Mouse (Mus musculus) neural tube, embryonic 11.5 days (tissue): ENCODE measurements around the gene Vmn1r181. TPM values are rescaled to one million over a fixed set of nuclear protein-coding genes. Genes with fewer than 3 reads are reported as not detected.
"Not testable (repeated sequence)": the region's sequence is repeated elsewhere in the genome, so short reads cannot be mapped to it uniquely, and the experiment has no call there.

Experiments
- ATAC-seq: fragments of 200-750 bp; cut with Nextera tagmentation; 2 replicates; pipeline ENCODE4 v1.8.0; 2017; ENCODE audit warnings: moderate number of reproducible peaks, mild to moderate bottlenecking, moderate TSS enrichment, moderate library complexity; ENCODE audit not compliant: insufficient read depth, low FRiP score, low TSS enrichment
- DNase-seq: peaks from one replicate; pipeline ENCODE4 v3.0.0-alpha.2; 2015; ENCODE audit warnings: low spot score
- H3K27ac ChIP-seq: fragments of 300-500 bp; sonication (generic); 2 replicates; pipeline ENCODE4 v1.5.1; 2014; ENCODE audit warnings: low read depth, mild to moderate bottlenecking, low read length
- H3K27me3 ChIP-seq: fragments of 300-500 bp; sonication (generic); 2 replicates; pipeline ENCODE4 v1.6.1; 2014; ENCODE audit warnings: mild to moderate bottlenecking, low read length, mixed read lengths; ENCODE audit not compliant: control insufficient read depth, insufficient read depth
- H3K36me3 ChIP-seq: fragments of 300-500 bp; sonication (generic); 2 replicates; pipeline ENCODE4 v1.6.1; 2014; ENCODE audit warnings: mild to moderate bottlenecking, low read length, moderate library complexity, mixed read lengths; ENCODE audit not compliant: control insufficient read depth, insufficient read depth
- H3K4me1 ChIP-seq: fragments of 300-500 bp; sonication (generic); 2 replicates; pipeline ENCODE4 v1.6.1; 2014; ENCODE audit warnings: low read length, mixed read lengths; ENCODE audit not compliant: control insufficient read depth, insufficient read depth
- H3K4me2 ChIP-seq: fragments of 300-500 bp; sonication (generic); 2 replicates; pipeline ENCODE4 v1.6.1; 2014; ENCODE audit warnings: low read depth, mild to moderate bottlenecking, moderate library complexity
- H3K4me3 ChIP-seq: fragments of 300-500 bp; sonication (generic); 2 replicates; pipeline ENCODE4 v1.5.1; 2014; ENCODE audit warnings: low read depth, low read length
- H3K9ac ChIP-seq: fragments of 300-500 bp; sonication (generic); 2 replicates; pipeline ENCODE4 v1.6.1; 2014; ENCODE audit warnings: mild to moderate bottlenecking, low read length
- H3K9me3 ChIP-seq: fragments of 300-500 bp; sonication (generic); 2 replicates; pipeline ENCODE4 v1.6.1; 2016; ENCODE audit warnings: low read length; ENCODE audit not compliant: control insufficient read depth
- WGBS: fragments of 180-500 bp; shearing (Covaris S2); extraction: QIAGEN DNeasy Blood & Tissue Kit; methylation state at CpG from one replicate; pipeline ENCODE4 v1.1.7; 2014; 5-methylcytosine and 5-hydroxymethylcytosine counted together
- polyA plus RNA-seq: library from polyadenylated mRNA; unstranded; fragments of >200 nt; fragmentation: Nextera tagmentation; extraction: Ambion mirVana; gene quantifications from 2 replicates; pipeline ENCODE4 v1.2.1, GENCODE M21; 2014

Gene Vmn1r181
- polyA plus RNA-seq = not detected in 2 replicates

DNA sequence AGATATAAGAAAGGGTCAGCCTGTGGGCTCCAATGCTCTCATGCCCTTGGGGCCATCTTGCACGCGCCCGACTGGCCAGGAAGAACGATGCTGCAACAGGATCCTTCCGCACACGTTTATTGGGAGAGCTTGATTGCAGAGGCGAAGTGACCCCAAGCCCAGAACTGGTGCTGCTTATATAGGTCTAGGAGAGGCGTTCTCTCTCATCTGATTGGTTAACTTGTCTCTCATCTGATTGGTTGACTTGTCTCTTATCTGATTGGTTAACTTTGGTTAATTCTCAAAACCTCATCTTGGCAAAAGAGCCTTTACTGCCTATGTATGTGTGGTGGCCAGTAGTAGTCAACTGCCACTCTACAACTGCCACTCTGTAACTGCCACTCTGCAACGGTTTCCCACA, at the start of gene Vmn1r181:
Vmn1r181 (plus strand) TSS at position 301 of the 400 bp plus-strand sequence.
- not testable (repeated sequence) for H3K27ac ChIP-seq, H3K4me2 ChIP-seq, ATAC-seq, H3K36me3 ChIP-seq, H3K4me1 ChIP-seq, H3K27me3 ChIP-seq, H3K9me3 ChIP-seq, H3K9ac ChIP-seq, DNase-seq, H3K4me3 ChIP-seq
- WGBS = 85% methylated on average over 9 of the region's 9 CpGs

DNA sequence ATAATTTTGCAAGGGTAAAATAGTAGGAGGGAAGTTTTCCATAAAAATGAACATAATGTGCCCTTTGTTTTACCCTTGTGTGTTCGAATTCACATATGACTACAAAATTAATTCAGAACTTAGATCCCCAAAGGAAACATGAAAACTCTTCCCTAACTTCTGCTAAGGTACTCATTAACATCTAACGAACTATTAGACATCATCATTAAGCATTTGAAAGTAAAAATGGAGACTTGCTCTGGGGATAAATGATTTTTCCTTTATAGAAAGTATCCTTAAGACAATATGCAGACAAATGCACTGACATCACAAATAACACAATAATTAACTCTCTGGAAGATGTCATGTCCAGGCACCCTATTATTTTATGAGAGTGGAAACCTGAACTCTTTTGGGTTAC, 47.7 kb upstream of the Vmn1r181 start, which contains the start of gene Vmn1r179:
Vmn1r179 (plus strand) TSS at position 301 of the 400 bp plus-strand sequence.
- H3K4me2 ChIP-seq = no peak within 1 kb of the TSS
- no peak within 1 kb of the TSS for H3K4me3 ChIP-seq
- no peaks in the 10 kb centered on the region for H3K36me3 ChIP-seq
- ATAC-seq (no peak), DNase-seq (no peak)
- H3K27me3 ChIP-seq = no peaks in the 10 kb centered on the region
- no peaks in the 10 kb centered on the region for H3K4me1 ChIP-seq
- H3K9me3 ChIP-seq = peaks cover 16% of the 10 kb centered on the region
- H3K27ac ChIP-seq = no peak within 1 kb of the TSS
- WGBS = 56% methylated on average over 2 of the region's 2 CpGs
- H3K9ac ChIP-seq = no peak within 1 kb of the TSS

DNA sequence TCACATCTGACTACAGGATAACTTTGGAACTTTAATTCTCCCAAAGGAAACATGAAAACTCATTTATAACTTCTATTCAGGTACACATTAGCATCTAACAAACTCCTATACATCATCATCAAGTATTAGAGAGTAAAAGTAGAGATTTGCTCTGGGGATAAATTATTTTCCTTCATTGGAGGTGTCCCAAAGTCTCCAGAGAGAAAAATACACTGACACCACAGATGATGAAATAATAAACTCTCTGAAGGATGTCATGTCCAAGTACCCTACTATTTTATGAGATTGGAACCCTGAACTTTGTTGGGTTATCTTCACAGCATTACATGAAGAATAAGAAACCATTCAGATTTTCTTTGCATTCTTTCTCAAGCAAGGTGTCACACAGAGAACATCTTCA, 24.1 kb upstream of the Vmn1r181 start, which contains the start of gene Vmn1r180:
Vmn1r180 (plus strand) TSS at position 301 of the 400 bp plus-strand sequence.
- no peaks in the 10 kb centered on the region for H3K9me3 ChIP-seq
- no peak within 1 kb of the TSS for H3K4me2 ChIP-seq
- DNase-seq (no peak), ATAC-seq (no peak)
- no peak within 1 kb of the TSS for H3K4me3 ChIP-seq
- no peaks in the 10 kb centered on the region for H3K36me3 ChIP-seq
- H3K9ac ChIP-seq = no peak within 1 kb of the TSS
- H3K27ac ChIP-seq = no peak within 1 kb of the TSS
- no peaks in the 10 kb centered on the region for H3K27me3 ChIP-seq
- no peaks in the 10 kb centered on the region for H3K4me1 ChIP-seq

DNA sequence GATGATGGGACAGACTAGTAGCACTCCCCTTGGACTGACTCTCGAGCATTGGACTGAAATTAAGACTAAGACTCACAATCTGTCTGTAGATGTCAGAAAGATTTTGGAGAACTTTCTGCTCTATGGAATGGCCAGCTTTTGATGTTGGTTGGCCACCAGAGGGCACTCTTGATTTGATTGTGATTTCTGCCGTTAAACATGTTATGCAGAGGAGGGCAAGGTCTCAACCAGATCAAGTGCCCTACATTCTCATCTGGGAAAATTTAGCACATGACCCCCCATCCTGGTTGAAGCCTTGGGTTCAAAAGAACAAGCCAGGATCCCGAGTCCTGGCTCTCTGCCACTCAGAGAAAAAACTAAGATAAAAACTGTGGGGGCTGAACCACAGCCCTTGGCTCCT, 6.4 kb upstream of the Vmn1r181 start:
- ATAC-seq, H3K4me1 ChIP-seq: not testable (repeated sequence)

DNA sequence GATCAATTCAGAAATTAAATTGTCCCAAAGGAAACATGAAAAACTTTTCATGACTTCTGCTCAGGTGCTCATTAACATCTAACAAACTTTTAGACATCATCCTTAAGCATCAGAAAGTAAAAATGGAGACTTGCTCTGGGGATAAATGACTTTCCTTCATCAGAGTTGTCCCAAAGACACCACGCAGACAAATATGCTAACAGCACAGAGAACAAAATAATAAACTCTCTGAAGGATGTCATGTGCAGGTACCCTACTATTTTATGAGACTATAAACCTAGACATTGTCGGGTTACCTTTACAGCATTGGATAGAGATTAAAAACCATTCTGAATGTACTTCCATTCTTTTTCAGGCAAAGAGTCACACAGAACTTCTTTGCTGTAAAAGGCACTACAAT, 27.0 kb downstream of the Vmn1r181 start, which contains the start of gene V1rd19:
V1rd19 (plus strand) TSS at position 301 of the 400 bp plus-strand sequence.
- Histone ChIP-seq H3K36me3 (no peaks in the 10 kb centered on the region), H3K4me1 (no peaks in the 10 kb centered on the region), H3K9me3 (peaks cover 9% of the 10 kb centered on the region; the same call in 1 of the 2 replicates), H3K9ac (no peak within 1 kb of the TSS), H3K4me3 (no peak within 1 kb of the TSS), H3K27me3 (no peaks in the 10 kb centered on the region), H3K27ac (no peak within 1 kb of the TSS), H3K4me2 (no peak within 1 kb of the TSS)
- no peak for DNase-seq
- 71% methylated on average over 2 of the region's 2 CpGs for WGBS
- ATAC-seq = no peak

More for the DNA sequence above, 6.4 kb upstream of the Vmn1r181 start:
- H3K4me3 ChIP-seq, H3K27me3 ChIP-seq, DNase-seq, H3K4me2 ChIP-seq, H3K36me3 ChIP-seq, H3K9ac ChIP-seq, H3K27ac ChIP-seq: not testable (repeated sequence)
- H3K9me3 ChIP-seq = peaks cover 11% of the 10 kb centered on the region
- WGBS = 68% methylated on average over 3 of the region's 3 CpGs

Other genes with a start within 250 kb of the Vmn1r181 start
- gene Vmn1r174, start 222.3 kb upstream of the Vmn1r181 start, polyA plus RNA-seq = not detected in 2 replicates
- not detected in 2 replicates for gene Vmn1r175, start 164.0 kb upstream of the Vmn1r181 start, polyA plus RNA-seq
- gene Vmn1r176, start 137.2 kb upstream of the Vmn1r181 start, polyA plus RNA-seq = not detected in 2 replicates
- gene Vmn1r177, start 108.2 kb upstream of the Vmn1r181 start, polyA plus RNA-seq = not detected in 2 replicates
- not detected in 2 replicates for gene Vmn1r178, start 82.6 kb upstream of the Vmn1r181 start, polyA plus RNA-seq
- not detected in 2 replicates for gene Vmn1r179, start 47.6 kb upstream of the Vmn1r181 start, polyA plus RNA-seq
- not detected in 2 replicates for gene Vmn1r180, start 24.0 kb upstream of the Vmn1r181 start, polyA plus RNA-seq
- not detected in 2 replicates for gene V1rd19, start 27.1 kb downstream of the Vmn1r181 start, polyA plus RNA-seq
- not detected in 2 replicates for gene Vmn1r183, start 78.6 kb downstream of the Vmn1r181 start, polyA plus RNA-seq
- 31.9 and 37.7 TPM in 2 replicates for gene Zfp180, start 107.3 kb downstream of the Vmn1r181 start, polyA plus RNA-seq
- 3.6 and 4.4 TPM in 2 replicates for gene Zfp112, start 137.7 kb downstream of the Vmn1r181 start, polyA plus RNA-seq
- gene Zfp235, start 159.6 kb downstream of the Vmn1r181 start, polyA plus RNA-seq = 16.9 and 20.8 TPM in 2 replicates
- 3.8 and 4.3 TPM in 2 replicates for gene Zfp114, start 200.4 kb downstream of the Vmn1r181 start, polyA plus RNA-seq
- gene Zfp111, start 236.8 kb downstream of the Vmn1r181 start, polyA plus RNA-seq = 11.1 and 12.4 TPM in 2 replicates